Mouse (Mus musculus) CH12.LX (cell line): ENCODE results near the gene Cped1. TPM values are rescaled to one million over a fixed set of nuclear protein-coding genes. Genes with fewer than 3 reads are reported as not detected.

Experiments
- DNase-seq: peaks from one replicate; pipeline ENCODE4 v3.0.0-alpha.2; 2013; ENCODE audit errors: extremely low read depth
- H3K27ac ChIP-seq: 2 replicates; pipeline ENCODE4 v1.5.1; 2012; ENCODE audit warnings: low read depth, mild to moderate bottlenecking, control low read depth, moderate library complexity; ENCODE audit not compliant: insufficient read depth
- H3K27me3 ChIP-seq: replicated peaks from 2 replicates; pipeline ENCODE3; 2012; ENCODE audit warnings: inconsistent platforms
- H3K36me3 ChIP-seq, 2 experiments: replicated peaks in 1 of 2; 2 replicates each; pipeline versions ENCODE3 to v1.6.1; 2012; ENCODE audit warnings: inconsistent platforms in 1 of 2, low read length in 1 of 2, mild to moderate bottlenecking in 1 of 2, mixed read lengths in 1 of 2, moderate library complexity in 1 of 2; ENCODE audit not compliant: control insufficient read depth in 1 of 2, insufficient read depth in 1 of 2
- H3K4me1 ChIP-seq, 2 experiments: 2 replicates each; pipeline ENCODE4 v1.6.1; 2012; ENCODE audit warnings: inconsistent platforms in 1 of 2, moderate library complexity in 1 of 2; ENCODE audit not compliant: insufficient read depth in 2 of 2, control insufficient read depth in 1 of 2
- H3K4me2 ChIP-seq: 2 replicates; pipeline ENCODE4 v1.6.1; 2012; ENCODE audit warnings: low read depth, mild to moderate bottlenecking, control low read depth; ENCODE audit not compliant: poor library complexity, insufficient read depth, severe bottlenecking
- H3K4me3 ChIP-seq, 3 experiments: fragments of 150-350 bp in 1 of 3; sonication (generic) in 1 of 3; replicated peaks in 1 of 3; 2 replicates each; pipeline versions ENCODE3 to v1.5.1; 2011 to 2012; ENCODE audit warnings: low read depth in 2 of 3, low read length in 2 of 3, mild to moderate bottlenecking in 2 of 3, moderate library complexity in 2 of 3, control low read depth in 1 of 3, improper control_type of control experiment in 1 of 3, inconsistent platforms in 1 of 3, mixed read lengths in 1 of 3; ENCODE audit not compliant: poor library complexity in 1 of 3
- H3K79me2 ChIP-seq: replicated peaks from 2 replicates; pipeline ENCODE4 v1.6.1; 2012; ENCODE audit warnings: mild to moderate bottlenecking, moderate library complexity; ENCODE audit not compliant: control insufficient read depth, poor library complexity, insufficient read depth, severe bottlenecking; ENCODE audit errors: extremely low read depth
- H3K9ac ChIP-seq: 2 replicates; pipeline ENCODE4 v1.6.1; 2012; ENCODE audit warnings: low read depth, mild to moderate bottlenecking, control low read depth, moderate library complexity; ENCODE audit not compliant: insufficient read depth
- H3K9me3 ChIP-seq: replicated peaks from 2 replicates; pipeline ENCODE3; 2012; ENCODE audit warnings: low read length, inconsistent platforms, mixed read lengths
- BHLHE40 ChIP-seq: IDR thresholded peaks from 2 replicates; pipeline ENCODE4 v1.6.1; 2011; ENCODE audit warnings: mild to moderate bottlenecking, low read depth, low read length, improper control_type of control experiment
- CHD1 ChIP-seq: IDR thresholded peaks from 2 replicates; pipeline ENCODE4 v1.6.1; 2012; ENCODE audit warnings: low read depth, low read length, improper control_type of control experiment, inconsistent platforms
- CHD2 ChIP-seq: IDR thresholded peaks from 2 replicates; pipeline ENCODE4 v1.6.1; 2011; ENCODE audit warnings: low read length, improper control_type of control experiment
- CTCF ChIP-seq, 2 experiments: IDR thresholded peaks in 1 of 2; conservative IDR thresholded peaks in 1 of 2; 2 replicates each; pipeline ENCODE4 v1.5.1; 2011 to 2012; ENCODE audit warnings: low read depth in 2 of 2, low read length in 2 of 2, improper control_type of control experiment in 1 of 2, inconsistent platforms in 1 of 2, mild to moderate bottlenecking in 1 of 2, moderate library complexity in 1 of 2
- E2F4 ChIP-seq: IDR thresholded peaks from 2 replicates; pipeline ENCODE4 v1.6.1; 2011; ENCODE audit warnings: low read depth, low read length, improper control_type of control experiment; ENCODE audit not compliant: insufficient replicate concordance
- ELF1 ChIP-seq: IDR thresholded peaks from 2 replicates; pipeline ENCODE4 v1.6.1; 2014; ENCODE audit warnings: low read depth, mild to moderate bottlenecking, inconsistent platforms, low read length, improper control_type of control experiment
- HCFC1 ChIP-seq: IDR thresholded peaks from 2 replicates; pipeline ENCODE4 v1.6.1; 2012; ENCODE audit warnings: low read depth, mild to moderate bottlenecking, inconsistent platforms, low read length, improper control_type of control experiment
- MAX ChIP-seq: IDR thresholded peaks from 2 replicates; pipeline ENCODE4 v1.6.1; 2011; ENCODE audit warnings: low read length, improper control_type of control experiment
- MEF2A ChIP-seq: IDR thresholded peaks from 2 replicates; pipeline ENCODE4 v1.6.1; 2014; ENCODE audit warnings: low read depth, mild to moderate bottlenecking, inconsistent platforms, low read length, improper control_type of control experiment, borderline replicate concordance
- MYC ChIP-seq: IDR thresholded peaks from 2 replicates; pipeline ENCODE4 v1.6.1; 2011; ENCODE audit warnings: low read depth, mild to moderate bottlenecking, improper control_type of control experiment, low read length
- NELFE ChIP-seq: IDR thresholded peaks from 2 replicates; pipeline ENCODE4 v1.6.1; 2011; ENCODE audit warnings: low read depth, low read length, improper control_type of control experiment
- NRF1 ChIP-seq: IDR thresholded peaks from 2 replicates; pipeline ENCODE4 v1.6.1; 2014; ENCODE audit warnings: low read depth, mild to moderate bottlenecking, inconsistent platforms, low read length, improper control_type of control experiment, moderate library complexity
- PAX5 ChIP-seq: IDR thresholded peaks from 2 replicates; pipeline ENCODE4 v1.6.1; 2012; ENCODE audit warnings: low read length, inconsistent platforms, mixed read lengths
- POLR2A ChIP-seq: IDR thresholded peaks from 2 replicates; pipeline ENCODE4 v1.6.1; 2011; ENCODE audit warnings: low read depth, mild to moderate bottlenecking, improper control_type of control experiment, low read length
- RAD21 ChIP-seq: IDR thresholded peaks from 2 replicates; pipeline ENCODE4 v1.6.1; 2011; ENCODE audit warnings: low read depth, mild to moderate bottlenecking, low read length, improper control_type of control experiment, moderate library complexity
- SIN3A ChIP-seq: IDR thresholded peaks from 2 replicates; pipeline ENCODE4 v1.6.1; 2012; ENCODE audit warnings: low read length, improper control_type of control experiment, inconsistent platforms
- SMC3 ChIP-seq: IDR thresholded peaks from 2 replicates; pipeline ENCODE4 v1.6.1; 2011; ENCODE audit warnings: low read depth, low read length, improper control_type of control experiment
- TCF12 ChIP-seq: IDR thresholded peaks from 2 replicates; pipeline ENCODE4 v1.6.1; 2014; ENCODE audit warnings: low read depth, mild to moderate bottlenecking, inconsistent platforms, low read length, improper control_type of control experiment
- UBTF ChIP-seq: IDR thresholded peaks from 2 replicates; pipeline ENCODE4 v1.6.1; 2012; ENCODE audit warnings: low read depth, mild to moderate bottlenecking, inconsistent platforms, low read length, improper control_type of control experiment, moderate library complexity
- USF1 ChIP-seq: IDR thresholded peaks from 2 replicates; pipeline ENCODE4 v1.6.1; 2014; ENCODE audit warnings: low read depth, mild to moderate bottlenecking, inconsistent platforms, low read length, improper control_type of control experiment
- ZKSCAN1 ChIP-seq: IDR thresholded peaks from 2 replicates; pipeline ENCODE4 v1.6.1; 2012; ENCODE audit warnings: low read depth, inconsistent platforms, low read length, improper control_type of control experiment, borderline replicate concordance
- dilution Hi-C: fragments of 300-500 bp; cut with MboI; formaldehyde crosslinking; loops from 2 replicates; pipeline ENCODE4 v1.14.3; 2020; ENCODE audit warnings: low sequenced_read_pairs; ENCODE audit not compliant: extremely low pct_unique_long_range_greater_than_20kb, extremely low pct_ligation_motif_present
- in situ Hi-C: fragments of 300-500 bp; cut with MboI; formaldehyde crosslinking; loops from 3 replicates; pipeline ENCODE4 v1.14.3; 2019; ENCODE audit warnings: low sequenced_read_pairs, low pct_ligation_motif_present, low pct_unique_long_range_greater_than_20kb, mixed read lengths
- polyA plus RNA-seq: library from polyadenylated mRNA; unstranded; fragments of >175 nt; gene quantifications from 2 replicates; pipeline ENCODE4 v1.2.1, GENCODE M21; 2012; ENCODE audit warnings: low read depth; ENCODE audit not compliant: insufficient read length
- total RNA-seq, 2 experiments: library from RNA; depleted of rRNA; stranded (reverse); fragments of 300-350 nt in 1 of 2; fragments of >200 nt in 1 of 2; gene quantifications; 2 replicates each; pipeline ENCODE4 v1.2.3; 2012 to 2014

Cped1 gene
- total and polyA plus RNA-seq, 3 experiments = 0.51 to 6.8 (median 1.1) TPM

- no peak; the same call in none of the 2 replicates for TF ChIP-seq SIN3A
- peak; percentile 73 for TF ChIP-seq POLR2A
- TF ChIP-seq USF1 = no peak
- TF ChIP-seq NELFE = peak; percentile 77
- no peak for TF ChIP-seq BHLHE40
- no peak for TF ChIP-seq MAX
- TF ChIP-seq TCF12 = peak; percentile 86
- TF ChIP-seq MYC = no peak
- TF ChIP-seq NRF1 = 0 out of 2 replicates have a peak, but pooled peaks have one; percentile 27
- 0 out of 2 replicates have a peak, but pooled peaks have one; percentile 19 for TF ChIP-seq UBTF
Measured at GRCm38 (mm10) chr6:22288004-22288736, 302.5 kb downstream of the Cped1 start, which contains the start of gene Wnt16 (continued).

- peaks cover 7 to 33% of the 10 kb centered on the region in 2 experiments; a peak in 3 of 4 replicates for H3K4me1 ChIP-seq
- peaks cover 5 to 16% of the 10 kb centered on the region in 2 experiments for H3K36me3 ChIP-seq
- H3K9me3 ChIP-seq = no peaks in the 10 kb centered on the region
- peak overlapping the region; percentile 41 for H3K4me2 ChIP-seq
- H3K9ac ChIP-seq = peak overlapping the region; percentile 78
- H3K27ac ChIP-seq = peak overlapping the region; percentile 93
- H3K27me3 ChIP-seq = no peaks in the 10 kb centered on the region
- in situ Hi-C loops = loop anchor here (10.0 kb wide), 1 partner anchor 154 kb away; no protein-coding TSS in a partner anchor
- TF ChIP-seq POLR2A (no peak), USF1 (no peak), CHD1 (0 out of 2 replicates have a peak, but pooled peaks have one; percentile 10), E2F4 (no peak), TCF12 (peak; percentile 51; the same call in 1 of the 2 replicates), SIN3A (no peak; the same call in 1 of the 2 replicates), MEF2A (peak; percentile 43; the same call in 1 of the 2 replicates), HCFC1 (peak; percentile 35; the same call in 1 of the 2 replicates), PAX5 (no peak), CTCF (conservative IDR thresholded peaks at IDR 0.05 in 1 of 2, IDR thresholded peaks at IDR 0.05 in 1 of 2; ENCODE audit: low read depth in 2 of 2, low read length in 2 of 2) (peak in 1 of 2 experiments; percentile 61; a peak in 2 of 4 replicates), RAD21 (peak; percentile 41), ELF1 (no peak), ZKSCAN1 (no peak), MAX (peak; percentile 45; the same call in 1 of the 2 replicates), CHD2 (peak; percentile 32; the same call in 1 of the 2 replicates), NELFE (peak; percentile 39; the same call in 1 of the 2 replicates), MYC (0 out of 2 replicates have a peak, but pooled peaks have one; percentile 25), SMC3 (peak; percentile 60)
- TF ChIP-seq, all 38 proteins: peak for 11
- Histone ChIP-seq H3K79me2 (peaks cover 36% of the 10 kb centered on the region), H3K4me3 (peak overlapping the region; percentile 73 to 94 (median 80))
- DNase-seq = peak; percentile 49
- dilution Hi-C loops = no loop called here
Measured at GRCm38 (mm10) chr6:22288737-22289460, 303.2 kb downstream of the Cped1 start.
